Mouse (Mus musculus) telencephalon, adult 2 months (tissue): ENCODE measurements around the gene Cdc42bpa.

ENCODE experiments used
- DNase-seq: peaks from one replicate; pipeline ENCODE4 v3.0.0-alpha.2; 2011; ENCODE audit warnings: low read depth, low spot score

Cdc42bpa gene

DNA sequence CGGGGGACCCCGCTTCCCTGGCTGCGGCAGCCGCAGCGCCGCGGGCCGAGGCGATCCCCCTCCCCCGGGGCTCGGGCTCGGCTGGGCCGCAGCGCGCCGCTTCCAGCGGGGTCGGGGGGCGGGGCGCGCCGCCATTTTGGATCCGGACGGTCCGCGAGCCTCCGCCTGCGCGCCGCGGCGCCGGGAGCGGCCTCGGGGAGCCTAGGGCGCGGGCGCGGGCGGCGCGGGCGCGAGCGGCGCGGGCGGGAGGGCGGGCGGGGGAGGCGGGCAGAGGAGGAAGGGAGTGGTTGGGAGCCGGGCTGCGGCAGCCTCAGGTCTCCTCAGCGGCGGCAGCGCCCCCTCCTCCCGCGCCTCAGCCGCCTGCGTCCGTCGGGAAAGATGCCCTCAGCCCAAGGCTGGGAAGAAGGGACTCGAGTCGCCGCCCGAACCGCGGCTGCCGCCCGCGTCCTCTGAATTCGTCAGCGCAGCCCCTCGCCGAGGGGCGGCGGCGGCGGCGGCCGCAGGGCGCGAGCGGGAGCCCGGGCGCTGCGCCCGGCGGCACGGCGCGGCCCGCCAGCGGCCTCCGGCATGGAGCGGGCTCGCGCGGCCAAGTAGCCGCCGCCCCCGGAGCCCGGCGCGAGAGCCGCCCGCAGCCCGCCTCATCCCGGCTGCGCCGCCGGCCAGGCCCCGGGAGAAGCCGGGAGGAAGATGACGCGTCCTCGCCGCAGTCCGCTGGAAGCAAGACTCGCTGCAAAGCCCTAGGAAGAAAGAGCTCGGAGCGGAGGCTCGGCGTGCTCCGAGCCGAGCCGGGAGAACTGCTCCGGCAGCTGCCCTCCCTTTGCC is at the start of gene Cdc42bpa:
Gene Cdc42bpa (plus strand): TSS at position 752 of the 822 bp plus-strand sequence.
- DNase-seq = no peak

DNA sequence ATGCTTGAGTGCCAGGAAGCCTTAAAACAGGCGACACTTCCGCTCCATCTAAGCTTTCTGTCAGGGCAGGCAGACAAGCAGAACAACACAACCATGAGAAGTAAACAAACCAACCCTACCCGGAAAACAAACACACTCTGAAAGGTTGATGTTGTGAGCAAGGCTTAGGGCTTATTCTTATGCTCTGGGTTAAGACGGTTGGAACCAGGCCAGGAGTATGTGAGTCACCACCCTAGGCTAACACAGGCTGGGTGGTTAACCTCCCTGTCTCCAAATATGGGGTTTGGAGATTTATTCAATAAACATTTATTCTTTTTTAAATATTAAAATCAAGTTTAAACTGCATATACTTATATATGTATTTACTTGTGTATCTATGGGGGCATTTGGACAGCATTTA is 46.8 kb upstream of the Cdc42bpa start:
- no peak for DNase-seq

DNA sequence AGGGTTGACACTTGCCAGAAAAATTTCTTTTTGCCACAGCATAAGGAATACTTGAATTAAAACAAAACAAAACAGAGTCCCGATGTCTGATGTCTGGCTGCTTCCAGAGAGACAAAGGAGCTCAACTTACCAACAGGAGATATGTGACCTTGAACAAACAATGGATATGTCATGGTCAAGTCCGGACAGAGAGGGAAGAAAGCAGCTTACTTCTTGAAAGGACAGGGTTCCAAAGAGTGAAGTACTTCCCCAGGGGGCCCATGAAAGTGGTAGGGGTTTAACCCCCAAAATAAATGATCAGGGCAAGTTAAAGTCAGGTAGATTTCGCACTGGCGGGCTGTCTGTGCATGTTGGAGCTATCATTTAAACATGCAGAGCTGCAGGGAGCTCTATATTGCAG is 43.2 kb upstream of the Cdc42bpa start:
- DNase-seq = no peak

DNA sequence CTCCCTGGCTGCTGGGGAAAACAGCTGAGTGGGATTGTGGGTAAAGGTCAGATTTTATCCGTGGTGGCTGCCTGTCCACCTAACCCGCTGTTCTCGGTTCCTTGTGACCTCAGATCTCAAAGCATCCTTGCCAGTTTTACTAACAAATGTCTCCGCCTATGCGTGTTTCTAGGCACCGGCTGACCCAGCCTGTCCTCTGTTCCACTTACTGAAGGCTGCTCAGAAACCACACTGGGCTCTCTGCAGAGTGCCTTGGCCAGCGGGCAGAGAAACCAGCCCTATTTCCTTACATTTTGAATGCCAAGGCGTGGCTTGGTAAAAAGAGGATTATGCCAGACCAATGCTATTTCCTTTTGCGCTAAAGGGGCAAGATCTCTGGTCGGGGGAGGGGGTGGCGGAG is 42.8 kb upstream of the Cdc42bpa start:
- no peak for DNase-seq

DNA sequence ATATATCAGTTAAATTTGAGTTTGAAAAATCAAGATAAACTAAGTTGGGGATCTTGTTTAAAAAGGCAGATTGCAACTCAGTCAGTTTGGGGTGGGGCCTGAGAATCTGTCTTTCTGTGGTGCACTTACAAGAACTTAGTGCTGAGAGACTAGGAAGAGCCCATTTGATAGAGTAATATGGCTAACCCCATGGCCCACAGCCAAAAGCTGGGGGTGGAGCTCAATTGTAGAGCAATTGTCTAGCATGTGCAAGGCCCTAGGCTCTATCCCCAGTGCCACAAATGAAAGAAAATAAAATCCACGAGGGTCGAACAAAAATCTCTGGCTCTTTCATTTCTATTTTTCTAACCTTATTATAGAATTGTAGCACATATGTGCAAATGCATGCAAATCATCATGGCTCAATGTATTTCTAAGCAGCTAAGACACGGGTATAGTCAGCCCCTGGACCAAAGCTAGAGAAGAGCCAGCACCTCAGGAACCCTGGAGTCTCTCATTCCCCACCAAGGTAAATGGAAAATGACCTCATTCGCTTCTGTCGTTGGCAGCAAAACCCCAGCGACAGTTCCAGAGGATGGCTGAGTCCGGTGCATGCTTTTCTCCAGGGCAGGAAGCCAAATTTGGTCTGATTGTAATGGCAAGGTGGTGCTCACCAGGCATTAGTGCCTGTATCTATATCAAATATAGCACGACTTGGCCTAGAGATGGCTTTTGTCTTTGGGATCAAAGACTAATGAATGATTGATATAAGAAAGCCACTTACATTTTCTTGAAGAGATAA is 40.4 kb upstream of the Cdc42bpa start:
- DNase-seq = no peak

DNA sequence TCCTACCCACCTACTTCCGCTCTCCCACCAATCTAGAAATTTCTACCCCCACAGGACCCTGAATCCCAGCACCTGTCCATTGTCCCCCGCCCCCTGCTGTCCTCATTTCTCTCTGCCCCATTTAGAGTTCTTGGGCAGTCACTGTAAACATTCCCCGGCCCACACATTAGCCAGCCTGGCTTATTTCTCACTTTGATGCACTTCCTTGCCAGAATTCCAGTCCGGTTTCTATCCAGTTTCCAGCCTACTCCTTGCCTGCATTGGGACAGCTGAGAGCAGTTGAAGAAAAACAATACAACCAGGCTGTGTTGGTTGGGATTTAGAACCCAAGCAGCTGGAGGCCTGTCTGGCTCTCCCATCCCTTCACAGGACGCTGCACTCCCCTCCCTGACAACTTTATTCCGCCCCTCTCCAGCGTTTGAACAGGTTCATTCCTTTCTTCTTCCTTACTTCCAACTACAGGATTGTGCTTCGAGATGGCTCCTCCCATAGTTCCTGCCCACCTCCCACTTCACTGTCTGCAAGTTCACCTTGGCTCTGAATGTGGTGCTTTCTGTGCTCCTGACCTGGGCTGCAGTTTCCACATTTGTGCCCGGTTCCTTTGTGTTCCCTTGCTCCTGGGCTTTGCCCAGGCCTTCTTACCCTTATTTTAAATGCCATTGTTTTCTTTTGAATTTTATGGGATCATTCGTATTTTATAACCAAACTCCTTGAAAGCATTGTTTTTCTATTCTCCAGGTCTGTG is 36.4 kb upstream of the Cdc42bpa start:
- DNase-seq = no peak

DNA sequence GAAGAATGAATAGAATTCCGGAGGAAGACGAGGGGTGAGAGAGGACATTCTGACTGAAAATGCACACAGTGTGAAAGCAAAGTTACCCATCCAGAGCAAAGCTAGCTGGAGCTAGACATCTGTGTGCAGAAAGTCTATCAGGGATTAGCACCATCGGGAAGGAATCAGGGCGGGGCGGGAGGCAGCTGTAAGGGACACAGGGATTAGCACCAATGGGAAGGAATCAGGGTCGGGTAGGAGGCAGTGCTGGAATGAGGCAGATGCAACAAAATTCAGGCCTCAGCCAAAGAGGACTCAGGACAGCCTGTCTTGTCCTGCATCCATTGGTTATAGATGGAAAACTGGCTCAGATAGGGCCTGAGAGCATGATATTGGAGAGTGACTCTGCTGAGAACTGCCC is 34.0 kb upstream of the Cdc42bpa start:
- no peak for DNase-seq

DNA sequence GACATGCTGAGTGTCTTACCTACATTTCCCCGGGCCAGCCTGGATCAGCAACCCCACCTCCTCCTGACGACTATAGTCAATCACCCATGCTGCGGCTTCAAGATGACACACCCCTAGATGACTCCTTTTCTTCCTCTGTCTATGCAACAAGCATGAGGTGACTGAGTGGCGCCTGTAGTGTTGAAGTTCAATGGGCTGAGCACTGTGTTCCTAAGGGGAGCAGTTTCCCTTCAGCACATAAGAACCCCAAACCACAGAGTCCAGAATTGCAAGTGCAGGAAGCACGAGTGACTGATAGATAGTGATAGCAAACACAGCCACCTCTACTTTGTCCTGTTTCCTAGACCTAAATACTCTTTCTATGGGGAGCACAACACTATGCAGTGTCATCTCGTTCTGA is 33.2 kb upstream of the Cdc42bpa start:
- DNase-seq = no peak

DNA sequence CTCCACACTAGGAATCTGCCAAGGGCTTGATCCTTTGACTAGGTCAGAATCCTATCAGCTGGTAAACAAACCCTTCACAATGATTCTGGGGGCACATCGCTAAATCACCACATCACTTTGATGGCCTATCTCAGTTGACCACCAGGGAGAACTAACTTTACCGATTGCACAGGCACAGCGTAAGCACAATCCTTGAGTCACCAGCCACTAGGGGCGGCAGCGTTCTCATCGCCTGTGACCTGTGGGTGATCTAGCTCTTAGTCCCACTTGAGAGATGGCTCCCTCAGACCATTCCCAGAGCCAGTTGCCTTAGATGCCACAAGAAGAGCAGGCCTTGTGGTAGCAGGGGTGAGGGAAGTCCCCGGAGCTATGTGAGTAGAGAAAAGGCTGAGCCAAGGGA is 31.4 kb upstream of the Cdc42bpa start:
- no peak for DNase-seq

DNA sequence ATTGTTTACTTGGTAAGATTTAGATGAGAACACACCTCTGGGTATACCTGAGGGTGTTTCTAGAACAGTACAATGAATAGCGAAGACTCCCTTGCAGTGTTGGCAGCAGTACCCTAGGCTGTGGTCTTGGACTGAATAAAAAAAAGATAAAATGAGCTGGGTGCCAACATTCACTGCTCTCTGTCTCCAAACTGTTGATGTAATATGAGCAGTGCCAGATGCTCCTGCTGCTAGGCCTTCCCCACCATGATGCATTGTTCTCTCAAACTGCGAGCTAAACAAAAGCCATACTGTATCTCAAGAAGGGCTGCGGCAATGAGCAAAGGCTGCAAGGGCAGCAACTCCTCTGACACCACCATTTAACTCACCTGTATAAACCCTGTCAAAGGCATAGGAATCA is 29.0 kb upstream of the Cdc42bpa start:
- DNase-seq = peak; percentile 61

DNA sequence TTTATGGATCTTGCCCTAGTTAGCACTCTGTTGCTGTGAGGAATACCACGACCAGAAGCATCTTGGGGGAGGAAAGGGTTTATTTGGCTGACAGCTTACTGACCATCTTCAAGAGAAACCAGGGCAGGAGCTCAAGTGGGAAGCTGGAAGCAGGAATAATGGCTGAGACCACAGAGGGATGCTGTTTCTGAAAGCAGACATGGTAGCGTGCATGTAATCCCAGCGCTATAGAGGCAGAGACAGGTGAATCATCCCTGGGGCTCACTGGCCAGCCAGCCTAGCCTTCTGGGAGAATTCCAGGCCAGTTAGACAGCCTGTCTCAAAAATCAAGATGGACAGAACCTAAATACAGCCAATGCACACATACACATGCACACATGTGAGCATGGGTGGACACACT is 26.2 kb upstream of the Cdc42bpa start:
- no peak for DNase-seq

DNA sequence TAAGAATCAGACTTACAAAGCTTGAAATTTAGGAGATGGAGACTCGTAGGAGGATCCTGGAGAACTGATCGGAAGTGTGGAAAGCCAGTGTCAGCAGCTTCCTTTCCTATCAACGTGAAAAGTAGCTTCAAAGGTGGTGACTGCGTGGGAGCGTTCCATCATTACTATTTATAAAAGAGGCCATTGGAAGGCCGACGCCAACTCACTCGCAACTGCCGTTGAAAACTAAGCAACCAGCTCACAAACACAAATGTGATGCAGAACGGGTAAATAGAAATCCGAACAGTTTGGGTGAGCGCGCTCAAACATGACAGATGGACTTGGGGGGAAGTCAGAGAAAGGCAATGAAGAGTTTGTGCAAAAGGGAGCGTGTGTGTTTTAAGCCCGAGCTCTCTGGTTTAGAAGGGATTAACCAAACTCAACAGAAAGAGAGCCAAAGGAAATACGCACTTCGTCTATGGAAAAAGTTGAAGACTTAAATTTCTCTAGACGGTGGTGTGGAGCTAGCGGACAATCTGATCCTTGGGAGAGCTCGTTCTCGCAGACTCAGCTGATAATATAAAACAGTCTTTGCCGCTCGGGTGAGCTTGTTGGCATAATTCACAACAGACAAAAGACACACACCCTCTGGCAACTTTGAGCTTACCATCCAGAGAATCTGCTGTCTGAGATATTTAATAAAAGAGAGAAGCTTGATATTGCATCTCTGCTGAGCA is 20.0 kb upstream of the Cdc42bpa start:
- DNase-seq = peak; percentile 61

DNA sequence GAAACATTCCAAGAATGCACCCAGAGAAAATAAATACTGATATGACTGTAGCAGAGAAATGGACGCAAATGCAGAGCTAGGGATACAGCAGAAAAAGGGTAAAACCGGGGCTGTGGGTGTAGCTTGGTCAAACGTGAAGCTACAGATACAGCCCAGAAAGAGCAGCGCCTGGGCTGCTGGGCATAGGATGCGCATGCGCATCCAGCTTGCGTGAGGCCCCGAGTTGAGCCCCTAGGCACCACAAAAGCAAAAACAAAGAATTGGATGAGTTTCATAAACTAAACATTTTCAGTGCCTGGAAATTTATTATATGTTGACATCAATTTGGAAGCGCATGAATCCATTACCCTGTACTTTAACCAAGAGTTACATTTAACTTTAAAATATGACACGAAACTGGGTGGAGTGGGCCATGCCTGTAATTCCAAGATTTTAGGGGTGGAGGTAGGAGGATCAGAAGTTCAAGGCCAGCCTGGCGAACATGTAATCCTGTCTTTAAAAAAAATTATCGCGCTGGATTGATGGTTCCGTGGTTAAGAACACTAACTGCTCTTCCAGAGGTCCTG is 19.4 kb upstream of the Cdc42bpa start:
- DNase-seq = no peak

DNA sequence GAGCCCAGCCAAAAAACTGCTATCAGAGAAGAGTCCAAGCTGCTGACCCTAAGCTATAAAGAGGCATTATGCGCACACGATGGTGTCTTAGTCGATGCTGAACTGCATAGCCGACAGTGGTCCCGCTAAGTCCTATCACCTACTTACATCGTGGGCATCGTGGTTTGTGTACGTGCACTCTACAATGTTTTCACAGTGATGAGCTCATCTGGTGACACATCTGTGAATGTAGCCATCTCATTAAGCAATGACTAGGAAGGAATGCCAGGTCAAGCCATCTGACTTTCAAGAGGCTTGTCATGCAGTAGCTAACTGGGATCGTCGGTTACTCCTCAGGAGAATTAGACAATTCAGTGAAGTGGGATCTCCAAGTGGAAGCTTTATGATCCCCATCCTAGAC is 15.3 kb upstream of the Cdc42bpa start:
- no peak for DNase-seq

DNA sequence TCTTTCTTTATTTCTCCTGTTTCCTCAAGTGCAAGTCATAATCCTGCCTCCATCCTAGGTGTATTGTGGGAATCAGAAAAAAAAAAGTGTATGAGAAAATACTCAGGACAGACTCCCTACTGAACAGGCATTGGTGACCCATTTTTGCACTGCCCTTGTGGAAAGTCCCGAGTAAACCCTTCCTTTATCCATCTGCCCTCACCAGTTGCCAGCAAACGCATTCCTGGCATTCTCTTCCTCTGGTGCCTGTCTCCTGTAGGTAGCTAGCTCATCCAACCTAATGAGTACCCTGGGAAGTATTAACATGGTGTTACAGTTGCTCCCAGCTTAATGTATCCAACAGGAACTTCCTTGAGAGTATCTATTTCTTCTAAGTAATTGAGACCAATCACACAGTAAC is 13.7 kb upstream of the Cdc42bpa start:
- DNase-seq = no peak

DNA sequence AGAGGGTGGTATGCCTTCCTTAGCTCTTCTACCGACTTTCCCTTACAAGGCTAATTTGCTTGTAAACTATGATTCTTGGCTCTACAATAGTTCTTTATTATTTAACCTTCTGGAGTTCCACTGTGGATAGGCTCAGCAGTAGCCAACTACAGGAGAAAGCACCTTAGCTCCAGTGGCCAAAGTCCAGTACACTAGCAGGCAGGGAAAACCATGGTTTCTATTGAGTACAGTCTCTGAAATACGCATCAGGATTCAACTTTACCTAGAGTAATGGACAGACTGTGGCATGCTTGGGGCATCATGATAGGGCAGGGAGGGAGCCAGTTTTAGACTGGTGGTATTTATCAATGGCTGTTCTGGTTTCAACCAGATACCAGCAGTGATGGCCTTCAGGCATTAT is 12.6 kb upstream of the Cdc42bpa start:
- no peak for DNase-seq

DNA sequence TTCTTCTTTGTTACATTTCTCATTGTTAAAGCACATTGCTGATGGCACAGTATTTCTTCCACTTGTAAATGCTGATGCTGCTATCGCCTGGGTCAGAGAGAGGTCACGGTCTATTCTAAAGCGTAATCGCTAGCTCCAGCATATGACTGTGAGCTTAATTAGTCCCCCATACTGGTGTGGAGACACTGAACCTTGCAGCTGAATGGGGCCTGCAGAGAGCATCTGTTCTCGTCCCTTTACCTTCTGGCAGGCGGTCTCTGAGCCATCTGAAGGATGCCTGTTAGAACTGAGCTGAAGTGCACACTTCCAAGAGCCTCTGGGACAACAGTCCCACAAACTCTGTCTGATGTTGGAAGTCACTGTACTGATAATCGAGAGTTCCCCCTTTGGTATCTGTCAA is 8.7 kb upstream of the Cdc42bpa start:
- no peak for DNase-seq

DNA sequence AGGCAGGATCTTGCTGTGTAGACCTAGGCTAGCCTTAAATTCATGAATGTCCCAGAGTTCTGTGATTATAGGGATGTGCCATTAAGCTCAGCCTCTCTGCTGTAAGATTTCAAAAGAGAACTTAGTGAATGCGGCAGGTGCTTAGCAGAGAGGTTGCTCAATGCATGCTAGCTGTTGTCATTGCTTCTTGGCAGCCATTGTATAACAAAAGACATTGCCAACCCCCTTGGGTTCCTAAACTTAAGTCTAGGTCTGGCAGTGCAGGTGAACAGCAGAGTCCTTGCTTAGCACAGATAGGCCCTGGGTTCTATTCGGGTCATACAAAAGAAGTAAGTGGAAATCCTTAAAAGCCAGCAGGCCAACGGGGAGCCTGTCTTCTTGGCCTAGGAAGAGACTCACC is 7.0 kb upstream of the Cdc42bpa start:
- no peak for DNase-seq

DNA sequence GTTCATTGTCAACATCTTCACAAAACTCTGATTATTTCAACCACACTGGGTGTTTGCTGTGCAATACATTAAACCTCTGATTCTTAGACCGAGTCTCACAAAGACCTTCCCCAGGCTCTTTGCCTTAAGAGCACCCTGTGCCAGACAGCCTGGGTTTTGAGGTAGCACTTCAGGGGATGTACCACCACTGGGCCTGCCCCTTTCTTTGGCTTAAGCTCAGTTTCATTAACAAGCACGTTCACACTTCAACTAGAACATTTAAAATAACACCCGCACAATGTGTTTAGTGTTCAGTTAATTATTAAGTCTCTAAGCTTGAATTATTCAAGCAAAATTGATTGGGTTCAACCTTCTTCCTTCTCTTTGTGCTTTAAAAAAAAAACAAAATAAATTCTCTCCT is 2.8 kb upstream of the Cdc42bpa start:
- DNase-seq = no peak

DNA sequence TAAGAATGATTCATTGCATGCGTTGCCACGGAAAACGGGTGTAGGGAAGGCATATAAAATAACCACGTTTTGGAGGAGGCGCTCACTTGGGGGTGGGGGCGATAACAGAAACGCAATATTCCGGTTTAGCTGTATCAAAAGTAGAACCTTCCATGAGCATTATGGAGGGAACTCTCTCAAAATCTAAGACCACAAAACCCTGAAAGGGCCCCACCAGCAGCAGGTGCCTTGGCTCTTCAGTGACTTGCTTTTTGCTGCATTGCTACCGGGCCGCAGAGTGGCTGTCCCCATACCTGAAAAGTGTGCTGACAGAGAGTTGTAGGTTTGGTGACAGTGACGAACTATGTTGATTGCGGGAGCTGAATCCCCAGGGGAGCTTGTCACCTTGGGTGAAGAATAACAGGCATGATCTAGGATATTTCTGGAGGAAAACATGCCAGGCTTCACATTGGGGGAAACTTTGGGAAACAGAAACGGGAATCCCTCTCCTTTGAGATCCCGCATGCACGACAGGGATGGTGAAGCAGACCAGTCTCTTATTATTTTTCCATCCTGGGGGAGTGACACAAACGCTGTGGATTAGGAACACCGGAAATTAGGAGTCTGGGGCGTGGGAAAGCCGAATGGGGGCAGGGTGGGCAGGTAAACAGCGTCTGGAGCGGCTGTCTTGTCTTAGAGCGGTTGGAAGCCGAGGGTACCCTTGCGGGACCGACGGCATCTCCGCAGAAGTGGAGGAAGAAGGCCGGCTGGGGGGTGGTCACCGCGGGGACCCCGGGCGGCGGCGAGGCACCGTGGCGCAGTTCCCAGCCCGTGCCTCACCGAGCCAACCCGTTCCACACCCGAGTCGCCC is 1.2 kb upstream of the Cdc42bpa start:
- no peak for DNase-seq

DNA sequence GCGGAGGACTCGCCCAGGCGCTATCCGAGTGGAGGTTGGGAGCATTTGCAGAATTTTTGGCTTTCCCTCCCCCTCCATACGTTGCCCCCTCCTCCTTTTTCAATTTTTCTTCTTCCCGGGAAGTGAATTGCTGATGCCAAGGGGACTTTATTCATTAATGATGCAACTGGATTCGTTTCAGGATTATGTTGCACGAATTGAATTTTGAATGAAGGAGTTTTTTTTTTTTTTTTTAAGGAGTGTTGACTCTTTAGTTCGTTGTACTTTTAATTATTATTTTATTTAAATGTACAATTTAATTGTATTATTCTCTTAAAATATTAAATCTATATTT is 238 bp downstream of the Cdc42bpa start:
- no peak for DNase-seq
